Mouse (Mus musculus): ENCODE measurements around the gene Gfap.

DNA sequence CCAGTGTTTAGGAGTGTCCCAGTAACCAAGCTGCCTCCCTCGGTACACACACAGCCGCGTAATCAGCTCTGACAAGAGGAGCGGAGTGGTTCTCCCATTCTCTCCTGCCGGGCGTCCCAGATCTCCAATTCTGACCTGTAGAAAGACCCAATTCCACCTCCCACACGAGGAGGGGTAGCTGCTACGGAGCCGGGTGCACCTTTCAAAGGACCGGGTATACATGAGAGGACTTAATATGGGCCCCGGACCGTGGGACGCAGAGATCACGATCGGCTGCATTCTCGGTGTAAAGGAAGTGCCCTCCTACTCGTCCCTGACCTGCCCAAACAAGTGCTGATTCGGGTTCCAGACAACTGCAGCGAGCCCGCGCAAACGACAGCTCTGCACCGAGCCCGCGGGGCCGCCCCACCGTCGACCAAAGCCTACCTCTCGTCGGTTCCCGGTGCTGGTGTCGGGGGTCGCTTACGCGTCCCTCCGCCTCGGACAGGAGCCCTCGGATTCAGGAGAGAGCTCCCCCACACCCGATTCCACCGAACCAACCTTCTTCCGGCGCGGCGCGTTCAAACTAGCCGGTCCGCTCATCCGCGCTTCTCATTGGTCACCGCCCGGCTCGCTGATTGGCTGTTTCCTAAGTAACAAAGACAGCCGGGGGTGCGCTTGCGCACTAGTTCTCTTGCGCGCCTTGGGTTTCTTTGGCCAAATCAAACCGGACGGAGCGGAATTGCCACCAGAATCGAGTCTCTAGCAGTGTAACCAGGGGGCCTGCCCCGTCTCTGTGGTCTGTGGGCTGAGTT, 24.0 kb upstream of the Gfap start, which contains the start of gene Kif18b:
- TF ChIP-seq CTCF (IDR thresholded peaks at IDR 0.05; ENCODE audit: extremely low read depth, insufficient read depth, low read length), result no peak
- TF ChIP-seq POLR2A (IDR thresholded peaks at IDR 0.05; ENCODE audit: extremely low read depth, insufficient read depth, low read length), result no peak; the same call in 1 of the 2 replicates

Measured in cortical plate, adult 2 months (tissue).